Mouse (Mus musculus): ENCODE measurements at regions not wholly inside any gene's neighbourhood (a gene's known extent, or its start where the extent isn't known, plus 50 kb on each side); places are given as distances from the start of the nearest gene placed in this dataset.

- DNase-seq = no peak
- H3K27ac ChIP-seq (ENCODE audit: low read depth) = no peak overlapping the region
- WGBS = 35% methylated on average over 4 of the region's 4 CpGs
- no peaks in the 10 kb centered on the region for H3K36me3 ChIP-seq (ENCODE audit: insufficient read depth)
- H3K4me3 ChIP-seq (ENCODE audit: low read depth, low read length) = no peak overlapping the region
- no peaks in the 10 kb centered on the region for H3K27me3 ChIP-seq (ENCODE audit: insufficient read depth, low read length)
- H3K9me3 ChIP-seq (ENCODE audit: low read depth, low read length) = no peaks in the 10 kb centered on the region
- ATAC-seq (ENCODE audit: insufficient read depth) = no peak
- H3K4me1 ChIP-seq (ENCODE audit: insufficient read depth) = 0 out of 2 replicates have a peak, but pooled peaks cover 7% of the 10 kb centered on the region
- TF ChIP-seq CTCF (IDR thresholded peaks at IDR 0.05; ENCODE audit: low read depth) = no peak
- no peak overlapping the region for H3K9ac ChIP-seq
- no peak overlapping the region for H3K4me2 ChIP-seq
Measured at GRCm38 (mm10) chr17:45966736-45967135, 65.4 kb downstream of the Vegfa start.

GRCm38 (mm10) chr17:45964031-45964430 lies 68.1 kb downstream of the Vegfa start:
- no peak for TF ChIP-seq CTCF (IDR thresholded peaks at IDR 0.05; ENCODE audit: low read depth)
- no peak overlapping the region for H3K4me2 ChIP-seq
- 0 out of 2 replicates have a peak, but pooled peaks cover 7% of the 10 kb centered on the region for H3K4me1 ChIP-seq (ENCODE audit: insufficient read depth)
- H3K36me3 ChIP-seq (ENCODE audit: insufficient read depth) = no peaks in the 10 kb centered on the region
- no peak overlapping the region for H3K9ac ChIP-seq
- no peaks in the 10 kb centered on the region for H3K9me3 ChIP-seq (ENCODE audit: low read depth, low read length)
- H3K27me3 ChIP-seq (ENCODE audit: insufficient read depth, low read length) = no peaks in the 10 kb centered on the region
- H3K4me3 ChIP-seq (ENCODE audit: low read depth, low read length) = no peak overlapping the region
- DNase-seq = peak; percentile 57
- ATAC-seq (ENCODE audit: insufficient read depth) = peak; percentile 59; the same call in 1 of the 2 replicates
- H3K27ac ChIP-seq (ENCODE audit: low read depth) = no peak overlapping the region

- no peaks in the 10 kb centered on the region for H3K9me3 ChIP-seq (ENCODE audit: low read depth, low read length)
- H3K4me2 ChIP-seq = no peak overlapping the region
- H3K27me3 ChIP-seq (ENCODE audit: insufficient read depth, low read length) = no peaks in the 10 kb centered on the region
- no peaks in the 10 kb centered on the region for H3K36me3 ChIP-seq (ENCODE audit: insufficient read depth)
- H3K4me1 ChIP-seq (ENCODE audit: insufficient read depth) = 0 out of 2 replicates have a peak, but pooled peaks cover 7% of the 10 kb centered on the region
- H3K27ac ChIP-seq (ENCODE audit: low read depth) = no peak overlapping the region
- no peak overlapping the region for H3K9ac ChIP-seq
- H3K4me3 ChIP-seq (ENCODE audit: low read depth, low read length) = no peak overlapping the region
- no peak for TF ChIP-seq CTCF (IDR thresholded peaks at IDR 0.05; ENCODE audit: low read depth)
- ATAC-seq (ENCODE audit: insufficient read depth) (no peak), DNase-seq (no peak)
- WGBS = 62% methylated on average over 3 of the region's 3 CpGs
Measured at GRCm38 (mm10) chr17:45963332-45963731, 68.8 kb downstream of the Vegfa start.

GRCm38 (mm10) chr17:45961626-45962319 lies 70.4 kb downstream of the Vegfa start:
- Histone ChIP-seq H3K9me3 (ENCODE audit: low read depth, low read length) (no peaks in the 10 kb centered on the region), H3K27ac (ENCODE audit: low read depth) (no peak overlapping the region)

GRCm38 (mm10) chr17:45958094-45958881 lies 73.9 kb downstream of the Vegfa start:
- ATAC-seq (ENCODE audit: insufficient read depth) = peak; percentile 37; the same call in 1 of the 2 replicates
- H3K36me3 ChIP-seq (ENCODE audit: insufficient read depth) = no peaks in the 10 kb centered on the region
- H3K9me3 ChIP-seq (ENCODE audit: low read depth, low read length) = no peaks in the 10 kb centered on the region
- H3K4me1 ChIP-seq (ENCODE audit: insufficient read depth) = peaks cover 14% of the 10 kb centered on the region
- TF ChIP-seq CTCF (IDR thresholded peaks at IDR 0.05; ENCODE audit: low read depth) = peak; percentile 63
- H3K9ac ChIP-seq = no peak overlapping the region
- no peaks in the 10 kb centered on the region for H3K27me3 ChIP-seq (ENCODE audit: insufficient read depth, low read length)
- no peak overlapping the region for H3K4me3 ChIP-seq (ENCODE audit: low read depth, low read length)
- no peak overlapping the region for H3K27ac ChIP-seq (ENCODE audit: low read depth)
- no peak overlapping the region for H3K4me2 ChIP-seq
- 78% methylated on average over 7 of the region's 7 CpGs for WGBS
- DNase-seq = peak; percentile 78

More at GRCm38 (mm10) chr17:45961626-45962319, 70.4 kb downstream of the Vegfa start:
- no peak overlapping the region for H3K9ac ChIP-seq
- no peak for TF ChIP-seq CTCF (IDR thresholded peaks at IDR 0.05; ENCODE audit: low read depth)
- no peaks in the 10 kb centered on the region for H3K27me3 ChIP-seq (ENCODE audit: insufficient read depth, low read length)
- H3K4me2 ChIP-seq = no peak overlapping the region
- H3K4me1 ChIP-seq (ENCODE audit: insufficient read depth) = peaks cover 9% of the 10 kb centered on the region
- no peaks in the 10 kb centered on the region for H3K36me3 ChIP-seq (ENCODE audit: insufficient read depth)
- ATAC-seq (ENCODE audit: insufficient read depth) = no peak
- no peak for DNase-seq
- WGBS = 72% methylated on average over 16 of the region's 16 CpGs
- no peak overlapping the region for H3K4me3 ChIP-seq (ENCODE audit: low read depth, low read length)

GRCm38 (mm10) chr17:45955481-45955880 lies 76.7 kb downstream of the Vegfa start:
- Histone ChIP-seq H3K4me2 (no peak overlapping the region), H3K27ac (ENCODE audit: low read depth) (no peak overlapping the region), H3K4me1 (ENCODE audit: insufficient read depth) (peaks cover 14% of the 10 kb centered on the region), H3K36me3 (ENCODE audit: insufficient read depth) (no peaks in the 10 kb centered on the region), H3K9me3 (ENCODE audit: low read depth, low read length) (no peaks in the 10 kb centered on the region), H3K27me3 (ENCODE audit: insufficient read depth, low read length) (no peaks in the 10 kb centered on the region), H3K9ac (no peak overlapping the region), H3K4me3 (ENCODE audit: low read depth, low read length) (no peak overlapping the region)
- no peak for TF ChIP-seq CTCF (IDR thresholded peaks at IDR 0.05; ENCODE audit: low read depth)
- no peak for ATAC-seq (ENCODE audit: insufficient read depth)
- WGBS = 54% methylated on average over 10 of the region's 10 CpGs
- DNase-seq = no peak

- no peak overlapping the region for H3K27ac ChIP-seq (ENCODE audit: low read depth)
- DNase-seq (no peak), ATAC-seq (ENCODE audit: insufficient read depth) (no peak)
- no peak overlapping the region for H3K9ac ChIP-seq
- peaks cover 14% of the 10 kb centered on the region for H3K4me1 ChIP-seq (ENCODE audit: insufficient read depth)
- 81% methylated on average over 7 of the region's 7 CpGs for WGBS
- no peaks in the 10 kb centered on the region for H3K9me3 ChIP-seq (ENCODE audit: low read depth, low read length)
- no peaks in the 10 kb centered on the region for H3K36me3 ChIP-seq (ENCODE audit: insufficient read depth)
- H3K4me2 ChIP-seq = no peak overlapping the region
- H3K4me3 ChIP-seq (ENCODE audit: low read depth, low read length) = no peak overlapping the region
- H3K27me3 ChIP-seq (ENCODE audit: insufficient read depth, low read length) = no peaks in the 10 kb centered on the region
- TF ChIP-seq CTCF (IDR thresholded peaks at IDR 0.05; ENCODE audit: low read depth) = no peak
Measured at GRCm38 (mm10) chr17:45954824-45955223, 77.3 kb downstream of the Vegfa start.
